Mouse (Mus musculus) embryo, embryonic 9.5 days (tissue): ENCODE data around the gene Lce1a2.
"Not testable (repeated sequence)": the region's sequence is repeated elsewhere in the genome, so short reads cannot be mapped to it uniquely, and the experiment has no call there.

Experiments
- DNase-seq: peaks from one replicate; pipeline ENCODE4 v3.0.0-alpha.2; 2017; ENCODE audit errors: extremely low spot score

The Lce1a2 gene

GRCm38 (mm10) chr3:92670215-92670614, at the start of gene Lce1a2:
TSS of gene Lce1a2 (minus strand) at chr3:92670315.
- no peak for DNase-seq

GRCm38 (mm10) chr3:92715122-92715521, 45.0 kb upstream of the Lce1a2 start:
- DNase-seq, result no peak

- no peak for DNase-seq
Measured at GRCm38 (mm10) chr3:92708974-92709373, 38.9 kb upstream of the Lce1a2 start, which contains the start of gene Lce1e. TSS of gene Lce1e (minus strand) at chr3:92709074.

DNA sequence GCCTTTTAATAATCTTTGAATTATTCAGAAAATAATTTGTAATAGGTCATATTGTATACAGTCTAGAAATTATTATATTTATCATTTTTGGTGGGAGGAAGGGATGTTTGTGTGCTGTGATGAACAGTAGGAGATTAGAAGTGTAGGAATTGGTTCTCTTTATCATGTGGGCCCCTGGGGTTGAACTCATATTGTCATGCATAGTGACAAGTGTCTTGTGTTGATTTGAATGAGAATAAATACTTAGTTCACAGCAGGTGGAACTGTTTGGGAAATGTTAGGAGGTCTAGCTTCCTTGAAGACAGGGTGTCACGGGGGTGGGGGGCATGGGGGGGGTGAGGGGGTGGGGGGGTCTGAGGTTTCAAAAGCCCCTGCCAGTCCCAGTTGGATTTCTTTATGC, 24.5 kb upstream of the Lce1a2 start:
- DNase-seq, result no peak

DNA sequence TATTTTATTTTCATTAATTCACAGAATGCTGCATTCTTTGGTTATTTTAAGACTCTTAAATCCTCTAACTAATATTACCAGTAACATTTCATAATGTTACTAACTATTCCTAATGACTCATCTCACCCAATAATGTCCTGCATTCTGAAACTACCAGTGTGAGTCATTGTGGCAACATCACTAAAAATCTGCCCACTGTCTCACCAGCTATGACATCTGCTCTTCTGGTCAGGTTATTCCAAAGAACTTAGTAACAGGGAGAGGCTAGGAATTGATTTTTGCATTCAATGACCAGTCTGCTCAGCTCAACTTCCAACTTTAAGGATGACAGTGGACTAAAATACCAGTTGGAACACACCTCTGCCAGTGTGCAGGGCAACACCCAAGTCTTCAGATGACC, 21.6 kb upstream of the Lce1a2 start:
- DNase-seq, result no peak

DNA sequence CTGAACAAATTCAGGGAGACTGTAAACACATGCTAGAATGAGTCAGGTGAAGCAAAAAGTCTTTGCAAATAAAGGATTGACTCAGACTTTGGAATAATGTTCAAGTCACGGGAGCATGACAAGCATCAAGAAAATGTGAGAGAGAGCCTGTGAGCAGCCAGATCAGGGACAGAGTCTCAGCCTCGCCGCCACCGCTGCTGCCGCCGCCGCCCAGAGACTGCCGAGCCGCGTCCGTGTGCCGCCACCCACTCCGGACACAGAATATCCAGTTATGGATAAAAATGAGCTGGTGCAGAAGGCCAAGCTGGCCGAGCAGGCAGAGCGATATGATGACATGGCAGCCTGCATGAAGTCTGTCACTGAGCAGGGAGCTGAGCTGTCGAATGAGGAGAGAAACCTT, 19.0 kb upstream of the Lce1a2 start:
- not testable (repeated sequence) for DNase-seq

GRCm38 (mm10) chr3:92687110-92687509, 17.0 kb upstream of the Lce1a2 start, which contains the start of gene Lce1d:
TSS of gene Lce1d (minus strand) at chr3:92687210.
- no peak for DNase-seq

- no peak for DNase-seq
Measured at GRCm38 (mm10) chr3:92678947-92679346, 8.8 kb upstream of the Lce1a2 start, which contains the start of gene Lce1c. TSS of gene Lce1c (plus strand) at chr3:92679247.

GRCm38 (mm10) chr3:92656826-92657225, 13.3 kb downstream of the Lce1a2 start, which contains the start of gene Lce1b:
TSS of gene Lce1b (minus strand) at chr3:92656926.
- no peak for DNase-seq

- DNase-seq, result no peak
Measured at GRCm38 (mm10) chr3:92648207-92648606, 21.9 kb downstream of the Lce1a2 start, which contains the start of gene Lce1a1. TSS of gene Lce1a1 (minus strand) at chr3:92648307.

- DNase-seq, result no peak
Measured at GRCm38 (mm10) chr3:92639854-92640253, 30.3 kb downstream of the Lce1a2 start.

- no peak for DNase-seq
Measured at GRCm38 (mm10) chr3:92638653-92638991, 31.5 kb downstream of the Lce1a2 start.

DNA sequence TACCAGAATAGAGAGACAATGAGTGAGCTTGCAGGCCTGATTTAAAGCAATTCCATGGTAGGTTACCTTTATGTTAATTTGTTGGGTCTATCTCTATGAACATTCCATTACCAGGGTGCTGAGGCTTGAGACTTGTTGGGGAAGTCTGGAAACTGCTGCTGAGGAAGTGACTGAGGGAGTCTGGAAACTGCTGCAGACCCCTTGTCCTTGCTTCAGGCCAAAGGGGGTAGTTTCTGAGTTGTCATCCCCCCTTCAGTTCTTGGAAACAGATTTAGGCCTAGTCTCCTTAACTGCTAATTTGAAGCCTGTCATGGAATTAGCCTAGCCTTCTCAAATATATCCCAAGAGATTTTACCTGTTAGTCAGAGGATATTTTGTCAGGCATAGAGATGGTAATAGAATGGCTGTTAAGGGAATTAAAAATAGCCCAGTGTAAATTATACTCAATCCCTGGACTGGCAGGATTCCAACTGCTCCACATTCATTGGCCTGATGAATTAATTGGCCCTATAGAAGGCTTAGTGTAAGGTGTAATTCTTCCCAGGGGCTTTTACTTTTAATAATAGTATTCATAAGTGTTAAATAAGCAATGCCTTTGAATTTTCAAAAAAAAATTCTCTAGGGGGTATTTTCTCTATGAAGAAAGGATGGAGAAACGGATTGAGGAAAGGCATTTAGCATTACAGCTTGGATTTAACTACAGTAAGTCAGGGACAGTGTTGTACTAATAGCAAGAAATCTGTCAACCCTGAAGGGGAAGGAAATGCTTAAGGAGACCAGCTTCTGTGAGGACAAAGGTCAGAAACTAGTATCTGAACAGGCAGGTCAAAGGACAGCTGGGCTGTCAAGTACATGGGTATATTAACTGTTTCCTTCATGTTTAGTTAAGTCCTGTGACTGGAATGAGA, 32.1 kb downstream of the Lce1a2 start:
- no peak for DNase-seq

GRCm38 (mm10) chr3:92621560-92621959, 48.6 kb downstream of the Lce1a2 start, which contains the start of gene Lce6a:
TSS of gene Lce6a (minus strand) at chr3:92621660.
- no peak for DNase-seq
